Mouse (Mus musculus) midbrain, embryonic 11.5 days (tissue): ENCODE measurements around the gene Akr1c6. TPM values are rescaled to one million over a fixed set of nuclear protein-coding genes. Genes with fewer than 3 reads are reported as not detected.
"Not testable (repeated sequence)": the region's sequence is repeated elsewhere in the genome, so short reads cannot be mapped to it uniquely, and the experiment has no call there.

Source experiments
- ATAC-seq: fragments of 200-750 bp; cut with Nextera tagmentation; 2 replicates; pipeline ENCODE4 v1.8.0; 2017; ENCODE audit warnings: moderate TSS enrichment, moderate library complexity; ENCODE audit not compliant: low FRiP score
- DNase-seq: peaks from one replicate; pipeline ENCODE4 v3.0.0; 2015; ENCODE audit warnings: low spot score; ENCODE audit errors: missing footprints
- H3K27ac ChIP-seq: fragments of 300-500 bp; sonication (generic); 2 replicates; pipeline ENCODE4 v1.5.1; 2014; ENCODE audit warnings: low read depth, low read length
- H3K27me3 ChIP-seq: fragments of 300-500 bp; sonication (generic); 2 replicates; pipeline ENCODE4 v1.6.1; 2014; ENCODE audit warnings: mild to moderate bottlenecking, low read length, moderate library complexity, mixed read lengths; ENCODE audit not compliant: control insufficient read depth, insufficient read depth
- H3K36me3 ChIP-seq: fragments of 300-500 bp; sonication (generic); 2 replicates; pipeline ENCODE4 v1.6.1; 2014; ENCODE audit warnings: mild to moderate bottlenecking, low read length, moderate library complexity, mixed read lengths; ENCODE audit not compliant: control insufficient read depth, insufficient read depth
- H3K4me1 ChIP-seq: fragments of 300-500 bp; sonication (generic); 2 replicates; pipeline ENCODE4 v1.6.1; 2014; ENCODE audit warnings: low read length; ENCODE audit not compliant: control insufficient read depth, insufficient read depth
- H3K4me2 ChIP-seq: fragments of 300-500 bp; sonication (generic); 2 replicates; pipeline ENCODE4 v1.6.1; 2014; ENCODE audit warnings: mild to moderate bottlenecking, moderate library complexity
- H3K4me3 ChIP-seq: fragments of 300-500 bp; sonication (generic); 2 replicates; pipeline ENCODE4 v1.5.1; 2014; ENCODE audit warnings: low read depth, low read length
- H3K9ac ChIP-seq: fragments of 300-500 bp; sonication (generic); 2 replicates; pipeline ENCODE4 v1.6.1; 2014; ENCODE audit warnings: low read length
- H3K9me3 ChIP-seq: fragments of 300-500 bp; sonication (generic); 2 replicates; pipeline ENCODE4 v1.6.1; 2016; ENCODE audit warnings: low read length; ENCODE audit not compliant: control insufficient read depth
- WGBS: fragments of 180-500 bp; shearing (Covaris S2); extraction: QIAGEN DNeasy Blood & Tissue Kit; methylation state at CpG from one replicate; pipeline ENCODE4 v1.1.7; 2014; 5-methylcytosine and 5-hydroxymethylcytosine counted together
- polyA plus RNA-seq: library from polyadenylated mRNA; unstranded; fragments of >200 nt; fragmentation: Nextera tagmentation; extraction: Ambion mirVana; gene quantifications from 2 replicates; pipeline ENCODE4 v1.2.1, GENCODE M21; 2014

The Akr1c6 gene
- not detected in 2 replicates for polyA plus RNA-seq

- no peaks in the 10 kb centered on the region for H3K36me3 ChIP-seq
These were observed at the start of gene Akr1c6 for GRCm38 (mm10) chr13:4434006-4434405. TSS of gene Akr1c6 (plus strand) at chr13:4434306.

DNA sequence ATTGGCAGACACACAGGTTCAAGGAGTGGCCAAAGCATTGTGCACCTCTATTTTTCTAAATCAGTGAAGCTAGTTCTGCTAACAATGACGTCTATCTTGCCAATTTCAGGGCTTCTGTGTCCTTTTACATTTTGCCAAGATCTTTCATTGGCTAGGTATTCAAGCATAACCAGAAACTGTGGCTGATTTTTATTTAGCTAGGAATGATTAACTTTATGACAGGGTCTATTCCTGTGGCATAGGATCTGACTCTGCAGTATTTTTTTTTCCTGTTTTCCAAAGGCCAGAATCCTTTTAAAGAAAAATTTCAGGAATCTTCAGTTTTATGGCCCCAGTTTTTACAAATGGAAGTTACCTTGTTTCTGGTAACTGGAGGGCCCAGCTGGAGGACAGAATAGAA is 49.2 kb upstream of the Akr1c6 start:
- 79% methylated on average over 1 of the region's 1 CpGs for WGBS
- H3K27me3 ChIP-seq, result no peaks in the 10 kb centered on the region
- H3K9me3 ChIP-seq, result no peaks in the 10 kb centered on the region
- no peak for ATAC-seq
- DNase-seq, result no peak
- H3K4me2 ChIP-seq, result no peak overlapping the region
- H3K36me3 ChIP-seq, result no peaks in the 10 kb centered on the region
- H3K27ac ChIP-seq, result no peak overlapping the region
- H3K4me3 ChIP-seq, result no peak overlapping the region
- H3K9ac ChIP-seq, result no peak overlapping the region
- no peaks in the 10 kb centered on the region for H3K4me1 ChIP-seq

More at GRCm38 (mm10) chr13:4434006-4434405, at the start of gene Akr1c6:
- no peaks in the 10 kb centered on the region for H3K27me3 ChIP-seq
- no peak within 1 kb of the TSS for H3K4me2 ChIP-seq
- no peaks in the 10 kb centered on the region for H3K4me1 ChIP-seq
- H3K4me3 ChIP-seq, result no peak within 1 kb of the TSS
- ATAC-seq (no peak), DNase-seq (no peak)
- H3K27ac ChIP-seq, result no peak within 1 kb of the TSS
- no peak within 1 kb of the TSS for H3K9ac ChIP-seq
- no peaks in the 10 kb centered on the region for H3K9me3 ChIP-seq

GRCm38 (mm10) chr13:4385541-4385940 is 48.6 kb upstream of the Akr1c6 start:
- Histone ChIP-seq H3K4me3 (no peak overlapping the region), H3K4me2 (no peak overlapping the region), H3K36me3 (no peaks in the 10 kb centered on the region), H3K27me3 (no peaks in the 10 kb centered on the region), H3K4me1 (no peaks in the 10 kb centered on the region), H3K9me3 (no peaks in the 10 kb centered on the region), H3K9ac (no peak overlapping the region), H3K27ac (no peak overlapping the region)
- no peak for DNase-seq
- ATAC-seq, result no peak

DNA sequence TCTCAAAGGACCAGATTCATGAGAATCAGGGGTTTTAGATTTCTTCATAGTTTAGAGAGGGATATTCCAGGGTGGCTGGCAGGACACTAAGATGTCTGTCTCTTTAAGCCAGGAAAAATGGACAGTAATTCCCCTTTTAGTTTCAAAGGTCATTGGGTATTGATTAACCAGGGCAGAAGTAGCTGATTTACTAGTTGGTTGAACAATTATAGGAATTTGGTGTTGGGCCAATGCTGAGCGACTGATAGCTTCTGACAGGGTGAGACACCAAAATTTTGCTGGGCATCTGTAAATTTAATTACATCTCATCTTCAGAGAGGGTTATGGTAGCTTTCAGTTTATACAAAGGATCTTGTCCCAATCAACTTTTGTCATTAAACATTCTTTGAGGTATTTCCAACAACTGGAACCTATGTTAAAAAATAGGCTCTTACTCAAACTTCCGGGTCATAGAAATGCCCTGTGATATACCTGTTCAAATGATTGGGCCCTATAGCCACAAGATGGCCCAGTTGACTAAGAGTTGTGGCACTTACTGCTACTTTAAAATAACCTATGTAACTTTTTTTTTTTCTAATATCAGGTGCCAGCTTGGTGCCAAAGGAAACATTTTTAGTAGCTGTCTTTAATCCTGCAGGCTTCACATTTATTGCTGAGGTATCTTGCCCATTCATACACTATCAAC is 45.2 kb upstream of the Akr1c6 start:
- no peaks in the 10 kb centered on the region for H3K9me3 ChIP-seq
- WGBS, result 76% methylated on average over 2 of the region's 2 CpGs
- ATAC-seq, result no peak
- no peak for DNase-seq
- H3K27me3 ChIP-seq, result no peaks in the 10 kb centered on the region
- H3K36me3 ChIP-seq, result no peaks in the 10 kb centered on the region
- no peak overlapping the region for H3K27ac ChIP-seq
- no peak overlapping the region for H3K9ac ChIP-seq
- H3K4me2 ChIP-seq, result no peak overlapping the region
- H3K4me3 ChIP-seq, result no peak overlapping the region
- no peaks in the 10 kb centered on the region for H3K4me1 ChIP-seq

DNA sequence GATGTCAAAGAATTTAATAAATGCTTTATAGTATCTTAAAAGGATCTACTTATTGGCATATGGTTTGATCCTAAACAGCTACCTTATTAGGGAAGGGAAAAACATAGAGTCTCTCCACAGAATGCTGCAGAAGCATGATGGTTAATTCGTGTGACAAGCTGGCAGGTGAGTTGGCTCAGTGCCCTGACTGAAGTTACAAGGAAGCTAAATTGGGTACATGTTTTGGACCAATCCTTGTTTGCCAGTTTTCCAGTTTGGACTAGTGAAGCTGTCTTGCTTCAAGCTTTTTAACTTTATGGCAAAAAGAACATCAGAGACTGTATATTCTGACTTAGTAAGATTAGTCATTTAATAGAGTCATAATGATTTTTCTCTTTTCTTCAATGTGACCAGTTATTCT is 33.7 kb upstream of the Akr1c6 start:
- not testable (repeated sequence) for ATAC-seq

GRCm38 (mm10) chr13:4400831-4401230 is 33.3 kb upstream of the Akr1c6 start:
- DNase-seq (no peak), ATAC-seq (no peak)
- Histone ChIP-seq H3K27ac (no peak overlapping the region), H3K4me3 (no peak overlapping the region), H3K27me3 (no peaks in the 10 kb centered on the region), H3K36me3 (no peaks in the 10 kb centered on the region), H3K4me1 (no peaks in the 10 kb centered on the region), H3K9me3 (no peaks in the 10 kb centered on the region), H3K4me2 (no peak overlapping the region), H3K9ac (no peak overlapping the region)
- WGBS, result 89% methylated on average over 2 of the region's 2 CpGs

More for the DNA sequence above, 33.7 kb upstream of the Akr1c6 start:
- not testable (repeated sequence) for H3K4me2 ChIP-seq, H3K9ac ChIP-seq, H3K4me3 ChIP-seq, H3K27ac ChIP-seq, H3K27me3 ChIP-seq, H3K4me1 ChIP-seq, H3K9me3 ChIP-seq, H3K36me3 ChIP-seq, DNase-seq
- WGBS, result 76% methylated on average over 1 of the region's 1 CpGs

- H3K36me3 ChIP-seq, result no peaks in the 10 kb centered on the region
- H3K4me2 ChIP-seq, result no peak overlapping the region
- no peaks in the 10 kb centered on the region for H3K4me1 ChIP-seq
- H3K27ac ChIP-seq, result no peak overlapping the region
- no peak for ATAC-seq
- no peaks in the 10 kb centered on the region for H3K9me3 ChIP-seq
- H3K27me3 ChIP-seq, result no peaks in the 10 kb centered on the region
- no peak overlapping the region for H3K9ac ChIP-seq
- H3K4me3 ChIP-seq, result no peak overlapping the region
- DNase-seq, result no peak
These were observed 31.9 kb upstream of the Akr1c6 start for GRCm38 (mm10) chr13:4402221-4402620.

GRCm38 (mm10) chr13:4404726-4405125 is 29.4 kb upstream of the Akr1c6 start:
- Histone ChIP-seq H3K4me2 (no peak overlapping the region), H3K4me3 (no peak overlapping the region), H3K9me3 (no peaks in the 10 kb centered on the region), H3K9ac (no peak overlapping the region), H3K27ac (no peak overlapping the region), H3K27me3 (no peaks in the 10 kb centered on the region), H3K36me3 (no peaks in the 10 kb centered on the region), H3K4me1 (no peaks in the 10 kb centered on the region)
- DNase-seq (no peak), ATAC-seq (no peak)

GRCm38 (mm10) chr13:4406771-4407170 is 27.3 kb upstream of the Akr1c6 start:
- DNase-seq (no peak), ATAC-seq (no peak)
- Histone ChIP-seq H3K9me3 (no peaks in the 10 kb centered on the region), H3K36me3 (no peaks in the 10 kb centered on the region), H3K4me2 (no peak overlapping the region), H3K4me1 (no peaks in the 10 kb centered on the region), H3K9ac (no peak overlapping the region), H3K27me3 (no peaks in the 10 kb centered on the region), H3K27ac (no peak overlapping the region), H3K4me3 (no peak overlapping the region)
- 89% methylated on average over 1 of the region's 1 CpGs for WGBS
